Mouse (Mus musculus): ENCODE measurements around the gene Itpr1. TPM values are rescaled to one million over a fixed set of nuclear protein-coding genes. Genes with fewer than 3 reads are reported as not detected.

Itpr1 gene
- total RNA-seq, 2 experiments from 2014 or later, result 335 to 379 TPM

DNA sequence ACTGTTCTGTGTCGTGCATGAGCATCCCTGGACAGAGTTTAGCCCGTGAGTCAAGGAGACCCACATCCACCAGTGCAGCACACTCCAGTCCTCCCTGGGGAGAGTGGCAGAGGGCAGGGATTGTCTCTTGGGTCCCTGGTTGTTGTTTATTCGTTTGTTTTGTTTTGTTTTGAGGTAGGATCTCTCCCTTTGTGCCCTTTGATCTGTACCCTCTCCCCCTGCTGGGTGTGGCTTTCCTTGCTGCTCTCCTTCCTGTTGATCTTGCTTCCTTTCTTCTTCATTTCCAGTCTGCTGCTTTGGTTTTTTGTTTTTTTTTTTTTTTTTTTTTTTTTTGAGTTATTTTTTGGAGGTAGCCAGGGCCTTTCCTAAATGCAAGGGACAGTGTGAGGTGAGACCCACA lies 299.2 kb downstream of the Itpr1 start:
- no peak for DNase-seq (ENCODE audit: low spot score in 2 of 2)
- intact Hi-C loops (cut with DNase I), result no loop called here

GRCm38 (mm10) chr6:108512994-108513393 lies 300.1 kb downstream of the Itpr1 start:
- no peak for DNase-seq (ENCODE audit: low spot score in 2 of 2)
- intact Hi-C loops (cut with DNase I), result no loop called here

GRCm38 (mm10) chr6:108516248-108516647 lies 303.4 kb downstream of the Itpr1 start:
- intact Hi-C loops (cut with DNase I), result no loop called here
- DNase-seq (ENCODE audit: low spot score in 2 of 2), result no peak

DNA sequence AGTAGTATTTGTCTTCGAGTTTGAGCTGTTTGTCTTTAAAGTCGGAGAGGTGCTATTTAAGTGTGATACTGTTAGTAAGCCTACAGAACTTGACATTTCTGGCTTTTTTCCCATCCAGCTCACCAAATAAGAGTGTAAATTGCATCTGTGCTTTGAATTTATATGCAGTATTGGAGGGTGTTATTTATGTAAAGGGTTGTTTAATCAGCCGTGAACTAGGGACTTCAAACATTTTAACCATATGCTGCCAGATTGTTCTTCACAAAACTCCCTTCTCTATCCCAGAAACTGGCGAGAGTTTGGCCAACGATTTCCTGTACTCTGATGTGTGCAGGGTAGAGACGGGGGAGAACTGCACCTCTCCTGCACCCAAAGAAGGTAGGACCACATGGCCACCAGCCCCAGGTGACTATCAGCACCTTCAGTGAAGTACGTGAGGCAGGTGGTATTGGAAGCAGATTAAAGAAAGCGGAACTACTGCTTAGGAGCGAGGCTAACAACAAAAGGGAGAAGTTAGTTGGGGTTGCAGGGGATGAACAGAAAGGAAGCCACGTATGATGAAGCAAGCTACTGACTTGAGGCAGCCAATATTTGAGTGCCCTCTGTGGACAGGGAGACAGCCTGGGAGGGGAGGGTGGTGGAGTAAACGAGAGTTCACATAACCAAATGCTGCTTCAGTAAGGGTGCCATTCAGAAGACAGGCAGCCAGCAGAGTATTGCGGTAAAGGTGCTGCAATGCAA lies 304.5 kb downstream of the Itpr1 start:
- no peak for DNase-seq (ENCODE audit: low spot score in 2 of 2)
- intact Hi-C loops (cut with DNase I), result no loop called here

GRCm38 (mm10) chr6:108517986-108518385 lies 305.1 kb downstream of the Itpr1 start:
- intact Hi-C loops (cut with DNase I), result no loop called here

GRCm38 (mm10) chr6:108518552-108518951 lies 305.7 kb downstream of the Itpr1 start:
- no peak for DNase-seq (ENCODE audit: low spot score in 2 of 2)

More at GRCm38 (mm10) chr6:108517986-108518385, 305.1 kb downstream of the Itpr1 start:
- DNase-seq (ENCODE audit: low spot score in 2 of 2), result no peak

GRCm38 (mm10) chr6:108519327-108519726 lies 306.4 kb downstream of the Itpr1 start:
- no peak for DNase-seq (ENCODE audit: low spot score in 2 of 2)
- intact Hi-C loops (cut with DNase I), result no loop called here

More at GRCm38 (mm10) chr6:108518552-108518951, 305.7 kb downstream of the Itpr1 start:
- intact Hi-C loops (cut with DNase I), result no loop called here

DNA sequence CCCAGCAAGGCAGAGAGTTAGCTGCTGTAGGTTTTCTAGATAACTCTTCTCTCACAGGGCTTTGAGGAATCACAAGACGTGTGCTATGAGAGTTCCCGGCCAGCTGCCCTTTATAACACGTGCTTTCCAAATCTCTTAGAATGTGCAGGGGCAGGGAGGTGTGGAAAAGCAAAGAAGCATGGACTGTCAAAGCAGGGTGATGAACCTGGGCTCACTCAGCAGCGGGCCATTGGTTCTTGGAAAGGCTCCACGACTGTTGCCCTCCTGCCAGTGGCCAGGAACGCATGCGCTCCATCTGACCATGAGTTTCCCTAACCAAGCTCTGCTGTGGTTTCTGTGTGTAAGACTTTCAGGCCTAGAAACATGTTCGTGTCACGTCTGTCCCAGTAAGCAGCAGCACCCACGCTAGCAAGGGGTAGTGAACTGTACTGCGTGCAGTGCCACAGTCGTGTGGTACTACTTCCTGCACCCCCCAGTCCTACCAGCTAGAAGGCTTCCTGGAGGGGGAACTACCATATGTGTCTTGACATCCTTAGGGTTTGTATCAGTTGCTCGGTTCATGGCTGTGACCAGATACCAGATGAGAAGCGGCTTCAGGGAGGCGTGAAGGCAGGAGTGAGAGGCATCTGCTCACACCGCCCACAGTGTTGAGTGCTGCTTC lies 311.2 kb downstream of the Itpr1 start:
- intact Hi-C loops (cut with DNase I), result no loop called here
- DNase-seq (ENCODE audit: low spot score in 2 of 2), result no peak

DNA sequence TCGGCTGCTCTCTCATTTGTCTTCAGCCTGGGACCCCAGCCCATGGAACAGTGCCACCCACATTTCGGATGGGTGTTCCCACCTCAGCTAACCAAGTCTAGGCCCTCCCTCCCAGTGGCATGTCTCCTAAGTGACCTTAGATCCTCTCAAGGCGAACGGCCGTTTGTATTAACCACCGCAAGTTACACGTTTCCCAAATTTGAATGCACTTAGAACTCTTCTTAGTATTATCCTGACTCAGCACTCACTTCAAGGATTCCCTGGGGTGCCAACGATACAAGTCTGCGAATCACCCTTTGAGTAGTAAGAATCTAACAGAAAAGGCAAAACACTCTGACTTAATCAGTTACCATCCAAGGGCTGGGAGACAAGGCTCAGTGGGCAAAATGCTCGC lies 311.7 kb downstream of the Itpr1 start:
- intact Hi-C loops (cut with DNase I), result no loop called here
- DNase-seq (ENCODE audit: low spot score in 2 of 2), result no peak

DNA sequence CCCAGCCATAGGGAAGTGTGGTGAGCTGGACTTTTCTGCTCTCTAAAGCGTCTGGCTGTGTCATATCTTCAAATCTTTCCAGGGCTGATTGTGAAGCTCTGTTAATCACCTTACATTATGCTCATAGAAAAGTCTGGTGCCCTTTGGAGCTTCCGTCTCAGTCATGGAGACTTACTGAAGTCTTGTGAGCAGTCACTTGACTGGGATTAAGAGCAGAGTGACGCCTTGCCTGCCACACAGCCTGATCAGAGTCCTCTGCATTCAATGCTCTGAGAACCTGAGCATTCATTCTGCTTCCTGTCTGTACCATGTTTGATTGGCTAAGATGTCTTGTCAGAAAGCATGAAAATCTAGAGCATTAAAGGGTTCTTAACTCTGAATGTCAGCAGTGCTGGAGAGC lies 314.7 kb downstream of the Itpr1 start:
- intact Hi-C loops (cut with DNase I), result no loop called here
- DNase-seq (ENCODE audit: low spot score in 2 of 2), result no peak

GRCm38 (mm10) chr6:108527993-108528392 lies 315.1 kb downstream of the Itpr1 start:
- intact Hi-C loops (cut with DNase I), result no loop called here

GRCm38 (mm10) chr6:108529150-108529549 lies 316.3 kb downstream of the Itpr1 start:
- intact Hi-C loops (cut with DNase I), result no loop called here
- no peak for DNase-seq (ENCODE audit: low spot score in 2 of 2)

More at GRCm38 (mm10) chr6:108527993-108528392, 315.1 kb downstream of the Itpr1 start:
- DNase-seq (ENCODE audit: low spot score in 2 of 2), result no peak

- intact Hi-C loops (cut with DNase I), result no loop called here
Measured at GRCm38 (mm10) chr6:108530781-108531323, 318.0 kb downstream of the Itpr1 start.

DNA sequence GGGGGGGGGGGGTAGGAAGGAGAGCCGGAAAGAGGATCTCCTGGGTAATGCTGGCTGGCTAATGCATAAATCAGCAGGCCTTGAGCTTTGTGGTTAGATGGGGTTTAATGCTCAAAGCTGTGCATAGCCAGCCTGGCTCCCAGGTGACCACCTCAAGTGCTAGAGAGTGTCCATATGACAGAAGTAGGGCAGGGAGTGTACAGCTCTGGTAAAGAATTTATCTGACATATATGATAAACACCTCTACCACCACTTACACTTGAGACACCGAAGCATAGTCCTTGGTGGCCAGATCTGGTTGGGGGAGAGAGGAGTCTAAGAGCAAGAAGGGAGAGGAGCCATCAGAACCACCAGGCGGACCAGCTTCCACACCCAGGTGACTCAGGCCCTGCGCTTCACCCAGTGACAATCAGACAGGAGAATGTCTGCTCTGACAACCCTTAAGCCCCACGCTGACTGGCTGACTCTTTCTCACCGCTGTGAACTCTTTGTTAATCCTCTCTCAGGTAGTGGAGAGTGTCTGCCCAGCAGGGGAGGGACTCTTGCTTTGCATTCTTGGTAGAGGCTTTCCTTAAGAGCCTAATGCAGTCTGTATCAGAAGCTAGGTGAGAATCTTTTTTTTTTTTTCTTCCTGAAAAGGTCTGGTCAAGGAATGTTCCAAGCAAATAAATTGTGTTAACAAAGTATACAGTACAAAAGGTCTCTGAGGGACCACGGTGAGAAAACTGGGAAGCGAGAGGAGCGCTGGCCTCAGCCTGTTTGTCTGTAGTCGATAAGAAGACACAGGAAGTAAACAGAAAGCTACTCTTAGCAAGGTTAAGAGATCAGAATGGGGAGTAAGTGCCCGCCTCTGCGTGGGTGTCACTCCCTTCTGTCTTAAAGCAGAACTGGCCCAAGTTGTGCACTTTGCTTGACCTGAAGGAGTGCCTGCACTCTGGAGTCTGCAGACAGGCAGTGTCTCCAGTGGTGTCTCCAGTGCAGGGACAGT lies 318.7 kb downstream of the Itpr1 start:
- no peak for DNase-seq (ENCODE audit: low spot score in 2 of 2)
- intact Hi-C loops (cut with DNase I), result no loop called here

More at GRCm38 (mm10) chr6:108530781-108531323, 318.0 kb downstream of the Itpr1 start:
- DNase-seq (ENCODE audit: low spot score in 2 of 2), result no peak

- no peak for DNase-seq (ENCODE audit: low spot score in 2 of 2)
- intact Hi-C loops (cut with DNase I), result no loop called here
Measured at GRCm38 (mm10) chr6:108532486-108533179, 319.7 kb downstream of the Itpr1 start.

DNA sequence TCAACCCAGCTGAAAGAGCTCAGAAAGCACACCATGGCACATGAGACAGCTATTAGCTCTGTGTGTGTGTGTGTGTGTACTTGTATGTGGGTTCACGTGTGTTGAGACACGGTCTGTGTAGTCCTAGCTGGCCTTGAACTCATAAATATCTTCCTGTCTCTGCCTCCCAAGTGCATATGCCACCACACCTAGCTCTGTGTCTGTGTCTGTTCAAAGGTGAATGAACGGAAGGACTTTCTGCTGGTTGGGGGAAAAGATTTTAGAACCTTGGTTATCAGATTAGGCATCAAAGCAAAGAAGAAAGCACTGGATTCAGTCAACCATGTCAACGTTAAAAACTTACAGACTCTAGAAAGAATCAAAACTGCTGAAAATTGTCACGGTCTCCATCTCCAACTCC lies 321.2 kb downstream of the Itpr1 start:
- intact Hi-C loops (cut with DNase I), result no loop called here
- no peak for DNase-seq (ENCODE audit: low spot score in 2 of 2)

GRCm38 (mm10) chr6:108534596-108534995 lies 321.7 kb downstream of the Itpr1 start:
- intact Hi-C loops (cut with DNase I), result no loop called here
- DNase-seq (ENCODE audit: low spot score in 2 of 2), result no peak

DNA sequence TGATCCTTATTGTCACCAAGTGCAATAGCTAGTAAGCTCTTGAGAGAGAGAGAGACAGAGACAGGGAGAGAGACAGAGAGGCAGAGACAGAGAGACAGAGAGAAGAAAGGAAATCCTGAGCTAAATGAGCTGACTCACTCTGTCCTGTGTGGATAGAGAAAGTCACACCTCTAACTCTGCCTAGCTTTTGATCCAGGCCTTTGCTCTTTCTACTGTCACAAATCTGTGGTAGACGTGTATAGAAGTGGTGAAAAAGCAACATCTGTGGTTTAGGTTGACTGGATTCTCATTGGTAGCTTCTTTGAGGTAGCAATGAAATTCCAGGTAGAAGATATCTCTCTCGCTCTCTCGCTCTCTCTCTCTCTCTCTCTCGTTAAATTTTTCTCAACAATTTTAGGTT lies 322.4 kb downstream of the Itpr1 start:
- no peak for DNase-seq (ENCODE audit: low spot score in 2 of 2)
- intact Hi-C loops (cut with DNase I), result no loop called here
